Mouse (Mus musculus) ES-E14 (cell line): ENCODE data around the gene Zfp335. TPM values are rescaled to one million over a fixed set of nuclear protein-coding genes. Genes with fewer than 3 reads are reported as not detected.

Experiments used
- DNase-seq: peaks from one replicate; pipeline ENCODE4 v3.0.0-alpha.2; 2013; ENCODE audit warnings: low read depth, low spot score
- H3K27ac ChIP-seq: 2 replicates; pipeline ENCODE4 v1.5.1; 2012; ENCODE audit warnings: low read depth, mild to moderate bottlenecking, low read length, moderate library complexity, mixed read lengths; ENCODE audit not compliant: poor library complexity, insufficient read depth, severe bottlenecking
- H3K36me3 ChIP-seq: 2 replicates; pipeline ENCODE4 v1.6.1; 2012; ENCODE audit warnings: mild to moderate bottlenecking, low read length, moderate library complexity, mixed read lengths; ENCODE audit not compliant: control insufficient read depth, poor library complexity, insufficient read depth, severe bottlenecking
- H3K4me1 ChIP-seq, 2 experiments: fragments of 150-350 bp in 1 of 2; sonication (generic) in 1 of 2; 2 replicates each; pipeline ENCODE4 v1.6.1; 2012; ENCODE audit warnings: low read length in 2 of 2, mild to moderate bottlenecking in 1 of 2, mixed read lengths in 1 of 2; ENCODE audit not compliant: control insufficient read depth in 2 of 2, insufficient read depth in 2 of 2, poor library complexity in 1 of 2
- H3K4me3 ChIP-seq, 2 experiments: fragments of 150-350 bp in 1 of 2; sonication (generic) in 1 of 2; 2 replicates each; pipeline ENCODE4 v1.5.1; 2012; ENCODE audit warnings: low read length in 2 of 2, low read depth in 1 of 2, mild to moderate bottlenecking in 1 of 2, mixed read lengths in 1 of 2; ENCODE audit not compliant: insufficient read depth in 1 of 2, poor library complexity in 1 of 2, severe bottlenecking in 1 of 2
- H3K9ac ChIP-seq: 2 replicates; pipeline ENCODE4 v1.6.1; 2012; ENCODE audit warnings: low read depth, mild to moderate bottlenecking, low read length, mixed read lengths; ENCODE audit not compliant: poor library complexity, insufficient read depth, severe bottlenecking
- H3K9me3 ChIP-seq: fragments of 150-350 bp; sonication (generic); 2 replicates; pipeline ENCODE4 v1.6.1; 2012; ENCODE audit warnings: low read depth, mild to moderate bottlenecking, low read length; ENCODE audit not compliant: control insufficient read depth, insufficient read depth
- CHD2 ChIP-seq: IDR thresholded peaks from 2 replicates; pipeline ENCODE4 v1.6.1; 2014; ENCODE audit warnings: mild to moderate bottlenecking, low read depth, low read length, inconsistent platforms
- HCFC1 ChIP-seq: IDR thresholded peaks from 2 replicates; pipeline ENCODE4 v1.6.1; 2012; ENCODE audit warnings: low read length, inconsistent platforms, borderline replicate concordance; ENCODE audit not compliant: insufficient read depth
- MAFK ChIP-seq: IDR thresholded peaks from 2 replicates; pipeline ENCODE4 v1.6.1; 2014; ENCODE audit warnings: mild to moderate bottlenecking, low read depth, low read length, inconsistent platforms; ENCODE audit not compliant: insufficient read depth
- ZC3H11A ChIP-seq: IDR thresholded peaks from 2 replicates; pipeline ENCODE4 v1.6.1; 2012; ENCODE audit warnings: low read depth, mild to moderate bottlenecking, inconsistent platforms, low read length, borderline replicate concordance
- ZNF384 ChIP-seq: IDR thresholded peaks from 2 replicates; pipeline ENCODE4 v1.6.1; 2012; ENCODE audit warnings: low read depth, low read length, inconsistent platforms
- in situ Hi-C, 2 experiments: fragments of 600-800 bp; cut with MboI; formaldehyde crosslinking; loops; one replicate each; pipeline ENCODE4 v1.15.1; 2025; ENCODE audit warnings: low sequenced_read_pairs in 2 of 2, inconsistent platforms in 1 of 2; ENCODE audit not compliant: unreplicated experiment in 2 of 2
- total RNA-seq: library from RNA; depleted of rRNA; stranded (reverse); fragments of 300-350 nt; gene quantifications from 2 replicates; pipeline ENCODE4 v1.2.3, GENCODE M21; 2012

The Zfp335 gene
- total RNA-seq, 1 experiment = 18.5 TPM

DNA sequence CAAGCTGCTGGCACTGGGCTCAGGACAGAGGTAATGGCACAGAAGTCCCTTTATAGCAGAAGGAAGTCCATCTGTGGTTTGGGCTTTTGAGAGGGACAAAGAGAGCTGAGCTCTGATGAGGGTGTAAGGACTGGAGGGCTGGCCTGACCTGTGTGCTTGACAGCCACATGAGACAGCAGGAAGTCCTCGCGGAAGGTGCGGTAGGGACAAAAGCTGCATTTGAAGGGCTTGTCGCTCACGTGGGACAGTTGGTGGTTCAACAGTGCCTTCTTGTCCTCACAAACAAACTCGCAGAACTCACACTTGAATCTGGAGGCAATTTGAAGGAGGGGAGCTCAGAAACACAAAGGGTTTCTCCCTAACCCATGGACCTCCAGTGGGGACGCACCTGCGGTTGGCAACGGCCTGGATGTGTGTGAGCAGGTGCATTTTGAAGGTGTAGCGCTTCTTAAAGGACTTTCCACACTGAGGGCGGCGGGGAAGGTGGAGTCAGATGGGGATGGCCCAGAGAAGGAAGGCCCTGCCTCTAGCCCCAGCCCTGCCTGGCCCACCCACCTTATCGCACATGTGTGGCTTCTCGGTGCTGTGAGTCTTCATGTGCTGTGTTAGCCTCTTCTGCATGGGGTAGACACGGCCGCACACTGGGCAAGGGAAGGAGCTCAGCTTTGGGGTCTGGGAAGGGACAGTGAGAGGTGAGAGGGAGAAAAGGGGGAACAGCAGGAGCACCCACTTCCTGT is 11.7 kb downstream of the Zfp335 start:
- Histone ChIP-seq H3K9ac (no peak overlapping the region), H3K4me1 (no peaks in the 10 kb centered on the region), H3K36me3 (peaks cover 73% of the 10 kb centered on the region), H3K4me3 (no peak overlapping the region), H3K9me3 (no peaks in the 10 kb centered on the region), H3K27ac (no peak overlapping the region)
- no peak for TF ChIP-seq ZC3H11A
- TF ChIP-seq HCFC1 = no peak
- TF ChIP-seq MAFK = no peak
- no peak for TF ChIP-seq CHD2
- no peak for TF ChIP-seq ZNF384
- no peak for DNase-seq
- in situ Hi-C loops = no loop called here

DNA sequence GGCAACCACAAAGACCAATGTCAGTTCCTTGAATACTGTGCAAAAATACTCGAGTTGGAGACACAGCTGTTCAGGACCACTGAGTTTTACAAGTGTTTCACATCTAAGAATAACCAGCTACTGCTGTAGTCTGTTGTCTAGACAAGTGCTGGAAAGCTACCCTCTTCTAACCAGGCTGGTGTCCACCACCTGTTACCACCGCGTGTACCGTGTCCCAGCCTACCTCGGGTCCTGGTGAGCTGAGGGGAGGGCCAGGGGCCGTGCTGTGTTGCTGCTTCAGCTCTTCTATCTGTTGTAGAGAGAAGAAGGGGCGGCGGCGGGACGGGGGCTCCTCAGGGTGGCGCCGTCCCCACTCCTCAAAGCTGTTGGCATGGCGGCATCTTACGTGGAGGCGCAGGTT is 12.5 kb downstream of the Zfp335 start:
- no peaks in the 10 kb centered on the region for H3K9me3 ChIP-seq
- TF ChIP-seq ZC3H11A (no peak), MAFK (no peak), HCFC1 (no peak), CHD2 (no peak), ZNF384 (no peak)
- in situ Hi-C loops = no loop called here
- H3K9ac ChIP-seq = no peak overlapping the region
- H3K4me1 ChIP-seq = no peaks in the 10 kb centered on the region
- H3K27ac ChIP-seq = no peak overlapping the region
- H3K4me3 ChIP-seq = no peak overlapping the region
- no peak for DNase-seq
- peaks cover 71% of the 10 kb centered on the region for H3K36me3 ChIP-seq

DNA sequence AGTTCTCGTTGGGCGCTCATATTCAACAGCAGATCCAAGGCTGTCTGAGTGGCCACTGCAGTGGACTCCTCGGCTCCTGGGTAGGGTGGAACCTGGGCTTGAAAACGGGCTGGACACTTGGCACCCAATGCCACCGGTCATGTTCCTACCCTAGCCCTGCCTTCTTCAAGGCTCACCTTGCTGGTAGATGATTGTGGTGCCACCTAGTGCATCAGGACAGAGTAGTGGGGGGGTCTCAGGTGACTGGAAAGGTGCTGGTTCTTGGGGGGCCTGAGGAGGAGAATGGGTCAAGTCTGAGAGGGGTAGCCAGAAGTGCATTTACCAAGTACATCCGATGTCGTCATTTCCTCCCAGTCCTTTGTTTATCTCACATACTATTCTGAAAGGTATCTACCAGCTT is 13.5 kb downstream of the Zfp335 start:
- H3K9ac ChIP-seq = no peak overlapping the region
- no peaks in the 10 kb centered on the region for H3K9me3 ChIP-seq
- in situ Hi-C loops = no loop called here
- H3K4me3 ChIP-seq = no peak overlapping the region
- no peak overlapping the region for H3K27ac ChIP-seq
- DNase-seq = no peak
- no peak for TF ChIP-seq HCFC1
- TF ChIP-seq CHD2 = no peak
- no peak for TF ChIP-seq ZNF384
- no peak for TF ChIP-seq MAFK
- TF ChIP-seq ZC3H11A = no peak
- H3K36me3 ChIP-seq = peaks cover 76% of the 10 kb centered on the region
- no peaks in the 10 kb centered on the region for H3K4me1 ChIP-seq

DNA sequence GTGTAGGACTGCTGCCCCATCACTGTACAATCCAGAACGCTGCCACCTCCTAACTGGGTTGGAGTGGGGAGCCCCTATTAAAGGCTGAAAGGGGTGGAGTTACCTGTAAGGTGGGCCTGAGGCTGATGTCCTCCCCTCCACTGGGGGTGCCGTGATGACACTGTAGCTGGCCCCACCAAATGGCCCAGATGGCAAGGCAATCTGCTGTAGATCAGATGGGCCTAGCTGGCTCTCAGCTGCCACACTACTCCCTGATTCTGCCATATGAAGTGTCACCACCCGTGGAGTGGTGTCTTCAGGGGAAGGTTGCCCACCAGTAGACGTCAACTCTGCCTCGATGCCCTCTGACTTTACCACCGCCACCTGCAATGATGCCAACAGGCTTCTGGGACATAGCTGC is 15.7 kb downstream of the Zfp335 start:
- Histone ChIP-seq H3K9me3 (no peaks in the 10 kb centered on the region), H3K36me3 (peaks cover 80% of the 10 kb centered on the region), H3K27ac (no peak overlapping the region), H3K9ac (no peak overlapping the region), H3K4me3 (no peak overlapping the region), H3K4me1 (no peaks in the 10 kb centered on the region)
- in situ Hi-C loops = no loop called here
- no peak for TF ChIP-seq CHD2
- TF ChIP-seq ZC3H11A = no peak
- TF ChIP-seq HCFC1 = no peak
- TF ChIP-seq MAFK = no peak
- TF ChIP-seq ZNF384 = no peak
- DNase-seq = no peak

DNA sequence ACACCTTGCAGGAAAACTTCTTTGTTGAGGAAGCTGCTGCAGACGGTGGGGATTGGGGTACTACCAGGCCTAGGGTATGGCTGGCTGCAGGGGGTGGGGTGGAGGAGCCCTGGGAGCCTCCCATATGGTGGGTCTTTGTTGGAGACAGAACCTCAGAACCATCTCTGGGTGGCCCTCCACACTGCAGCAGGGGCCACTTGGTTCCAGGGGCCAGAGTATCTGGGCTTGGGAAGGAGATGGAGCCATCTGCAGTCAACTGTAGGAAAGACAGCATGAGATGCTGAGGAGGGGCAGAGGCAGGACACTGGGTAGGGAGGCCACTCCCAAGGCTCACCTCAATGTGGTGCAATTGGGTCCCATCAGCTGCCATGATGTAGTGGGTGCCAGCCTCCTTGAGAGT is 16.9 kb downstream of the Zfp335 start:
- in situ Hi-C loops = no loop called here
- Histone ChIP-seq H3K9ac (no peak overlapping the region), H3K27ac (no peak overlapping the region), H3K4me3 (no peak overlapping the region), H3K4me1 (no peaks in the 10 kb centered on the region), H3K36me3 (peaks cover 84% of the 10 kb centered on the region), H3K9me3 (no peaks in the 10 kb centered on the region)
- DNase-seq = no peak
- TF ChIP-seq MAFK (no peak), ZNF384 (no peak), CHD2 (no peak), ZC3H11A (no peak), HCFC1 (no peak)
